Mouse (Mus musculus): ENCODE measurements at regions not wholly inside any gene's neighbourhood (a gene's known extent, or its start where the extent isn't known, plus 50 kb on each side); places are given as distances from the start of the nearest gene placed in this dataset.

DNA sequence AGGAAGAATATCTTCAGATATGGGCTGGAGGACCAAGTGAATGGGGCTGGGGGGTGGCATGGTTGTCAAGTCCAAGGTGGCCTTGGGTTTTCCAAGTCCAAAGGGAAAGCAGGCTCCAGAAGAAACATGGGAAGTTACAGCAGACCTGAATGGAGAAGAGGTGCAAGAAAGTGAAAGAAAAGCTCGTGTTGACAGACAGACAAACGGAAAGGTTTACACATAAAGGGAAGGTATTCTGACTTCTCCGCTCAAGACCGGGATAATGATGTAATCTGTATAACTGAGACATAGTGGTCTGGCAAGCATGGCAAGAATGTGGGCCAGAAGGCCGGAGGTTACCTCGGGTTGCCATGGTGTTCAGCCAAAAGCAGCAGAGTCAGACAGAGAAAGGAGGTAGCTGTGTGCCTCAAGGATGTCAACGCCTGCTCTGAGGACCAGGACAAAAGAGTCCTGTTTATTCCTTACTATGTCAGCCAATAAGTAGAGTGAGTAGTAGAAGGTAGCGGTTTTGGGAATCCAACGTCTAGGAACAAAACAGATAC, 50.8 kb upstream of the Elk3 start:
- in situ Hi-C loops (cut with MboI, MseI): no loop called here

DNA sequence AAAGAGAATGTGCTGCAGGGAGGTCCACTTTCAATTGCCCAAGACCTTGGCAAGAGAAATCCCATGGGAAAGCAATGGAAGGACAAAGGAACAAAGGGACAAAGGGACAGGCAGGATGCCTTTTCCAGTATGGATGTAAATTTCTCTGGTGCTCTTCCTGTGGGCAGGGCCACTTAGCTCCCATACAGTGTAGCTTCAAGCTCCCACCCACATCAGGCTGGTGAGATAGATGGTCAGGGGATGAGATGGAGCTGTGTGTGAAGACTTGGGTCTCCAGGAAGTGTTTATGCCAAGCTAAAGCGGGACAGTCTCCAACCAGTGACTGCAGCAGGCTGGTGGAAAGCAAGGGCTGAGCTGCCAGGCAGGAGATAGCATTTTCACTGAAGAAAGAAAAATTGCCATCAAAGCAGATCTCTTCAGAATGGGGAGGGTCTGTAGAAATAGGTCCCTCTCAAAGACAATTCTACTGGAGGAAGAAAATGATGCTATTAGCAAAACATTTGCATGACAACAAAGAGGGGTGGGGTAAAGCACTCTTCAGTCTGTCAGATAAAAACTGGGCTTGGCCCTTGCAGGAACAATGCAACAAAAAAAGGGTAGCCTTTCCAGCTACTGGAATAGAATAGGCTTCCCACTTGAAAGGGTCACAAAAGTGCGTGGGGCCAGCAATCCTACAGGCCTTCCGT, 53.3 kb upstream of the Elk3 start:
- in situ Hi-C loops (cut with MboI, MseI): no loop called here

DNA sequence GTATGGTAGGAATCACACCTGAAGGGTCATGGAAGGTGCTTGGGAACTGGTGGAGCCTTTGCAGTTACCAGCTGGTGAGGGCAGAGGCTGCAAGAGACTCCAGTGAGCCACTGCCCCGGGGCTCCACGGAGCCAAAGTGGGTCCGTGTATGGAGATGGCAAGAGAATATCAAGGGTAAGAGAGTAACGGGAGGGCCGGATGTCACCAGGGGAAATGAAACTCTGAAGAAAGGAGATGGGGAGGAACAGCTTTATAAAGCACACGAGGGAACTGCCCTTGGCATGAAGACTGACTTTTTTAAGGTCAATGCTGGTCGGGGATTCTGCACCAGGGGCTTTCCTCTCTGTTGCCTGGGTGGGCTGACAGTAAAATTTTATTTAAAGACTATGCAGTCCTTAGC, 53.9 kb upstream of the Elk3 start:
- in situ Hi-C loops (cut with MboI, MseI): no loop called here

DNA sequence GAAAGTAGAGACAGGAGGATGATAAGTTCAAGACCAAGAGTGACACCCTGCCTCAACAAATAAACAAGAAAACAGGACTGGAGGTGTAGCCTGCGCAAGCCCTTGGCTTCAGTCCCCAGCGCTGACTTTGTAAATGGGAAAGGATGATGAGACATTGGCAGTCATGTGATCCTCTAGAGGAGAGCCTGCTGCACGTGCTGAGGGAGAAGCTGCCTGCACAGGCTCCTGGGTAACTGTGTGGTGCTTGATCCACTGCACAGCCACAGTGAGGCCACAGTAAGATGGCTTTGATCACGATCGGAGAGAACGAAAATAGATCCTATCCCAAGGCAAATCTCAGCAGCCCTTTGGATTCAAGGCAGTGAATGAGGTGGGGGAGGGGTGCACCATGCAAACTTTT, 54.4 kb upstream of the Elk3 start:
- in situ Hi-C loops (cut with MboI, MseI): no loop called here

DNA sequence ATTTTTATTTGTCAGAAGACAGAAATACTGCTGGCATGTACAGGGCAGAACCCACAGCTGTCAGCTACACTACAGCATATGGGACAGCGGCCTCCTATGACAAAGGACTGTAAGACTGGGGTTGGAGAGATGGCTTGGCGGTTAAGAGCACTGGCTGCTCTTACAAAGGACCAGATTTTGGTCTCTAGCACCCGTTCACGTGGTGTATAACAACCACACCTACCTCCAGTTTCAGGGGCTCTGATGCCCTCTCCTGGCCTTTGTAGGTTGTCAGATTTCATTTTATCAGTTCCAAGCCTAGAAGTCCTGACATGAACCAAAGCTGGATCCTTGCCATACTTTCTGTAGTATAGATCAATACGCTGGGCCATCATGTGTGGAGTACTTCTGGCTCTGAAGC, 54.9 kb upstream of the Elk3 start:
- in situ Hi-C loops (cut with MboI, MseI): no loop called here

DNA sequence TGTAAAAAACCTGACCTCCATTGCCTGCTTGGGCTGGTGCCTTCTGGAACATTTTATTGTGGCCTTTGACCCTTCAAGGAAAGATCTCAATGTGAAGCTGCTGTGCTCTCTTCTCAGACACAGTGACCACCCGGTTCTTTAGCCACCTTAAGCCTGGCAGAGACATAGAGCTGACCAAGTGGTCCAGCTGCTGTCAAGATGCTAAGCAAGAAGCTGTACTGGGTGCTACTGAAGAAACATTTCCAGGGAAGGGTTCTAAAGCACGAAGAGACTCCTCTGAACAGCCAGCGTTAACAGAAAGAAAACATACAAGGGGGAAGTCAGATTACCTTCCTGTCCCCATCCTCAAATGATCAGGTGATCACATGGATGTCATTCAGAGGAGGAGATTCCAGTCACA, 58.8 kb upstream of the Elk3 start:
- in situ Hi-C loops (cut with MboI, MseI): no loop called here

DNA sequence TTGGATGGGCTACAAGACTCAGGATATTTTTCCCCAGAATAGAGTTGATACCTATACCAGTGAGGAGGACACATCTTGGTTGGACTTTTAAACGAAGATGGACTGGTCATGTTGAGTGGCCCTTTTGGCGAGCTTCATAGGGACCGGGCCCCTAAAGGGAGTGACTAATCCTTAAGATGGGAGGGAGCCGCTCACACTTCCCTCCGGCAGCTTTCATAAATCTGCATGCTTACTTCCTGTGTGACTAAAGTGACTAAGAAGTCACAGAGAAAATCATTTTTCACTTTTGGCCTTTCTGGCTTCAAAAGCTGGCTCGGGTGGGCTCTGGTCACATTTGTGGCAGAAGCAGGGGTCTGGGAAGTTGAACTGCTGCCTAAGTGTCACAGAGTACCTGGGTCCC, 59.4 kb upstream of the Elk3 start:
- in situ Hi-C loops (cut with MboI, MseI): no loop called here

DNA sequence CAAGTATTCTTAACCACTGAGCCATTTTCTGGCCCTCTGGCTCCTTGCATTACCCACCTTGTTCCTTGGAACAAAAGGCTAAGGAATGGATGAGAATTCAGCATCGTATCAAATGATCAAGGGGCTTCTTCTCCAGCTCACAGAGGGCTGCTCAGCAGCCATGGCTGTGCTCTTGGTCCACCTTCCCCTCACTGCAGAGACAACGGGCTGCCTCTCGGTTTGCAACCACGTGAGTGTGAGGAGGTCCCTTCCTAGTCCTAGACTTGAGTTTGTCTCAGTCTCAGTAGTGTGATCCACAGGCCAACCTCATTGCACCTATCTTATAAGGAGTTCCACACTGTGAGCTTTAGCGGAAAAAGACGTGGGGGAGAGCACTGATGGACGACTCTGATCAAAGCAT, 61.3 kb upstream of the Elk3 start:
- in situ Hi-C loops (cut with MboI, MseI): no loop called here

DNA sequence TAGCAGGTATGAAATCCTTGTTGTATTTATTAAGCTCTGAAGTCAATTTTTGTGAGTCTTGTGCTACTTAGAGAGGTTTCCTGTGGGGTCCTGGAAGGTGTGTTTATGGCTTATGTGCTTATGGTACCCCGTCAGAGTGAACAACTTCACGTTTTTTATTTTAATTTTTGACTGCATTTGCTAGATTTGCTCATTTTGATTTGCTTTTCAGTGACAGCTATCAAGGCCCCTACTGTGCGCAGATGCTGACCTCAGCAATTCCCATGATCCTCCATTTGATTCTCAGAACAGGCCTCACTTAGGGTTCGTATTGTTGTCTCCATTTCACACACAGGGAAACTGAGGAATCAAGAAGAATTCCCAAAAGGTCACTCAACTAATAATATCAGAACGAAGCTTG, 62.3 kb upstream of the Elk3 start:
- in situ Hi-C loops (cut with MboI, MseI): no loop called here

DNA sequence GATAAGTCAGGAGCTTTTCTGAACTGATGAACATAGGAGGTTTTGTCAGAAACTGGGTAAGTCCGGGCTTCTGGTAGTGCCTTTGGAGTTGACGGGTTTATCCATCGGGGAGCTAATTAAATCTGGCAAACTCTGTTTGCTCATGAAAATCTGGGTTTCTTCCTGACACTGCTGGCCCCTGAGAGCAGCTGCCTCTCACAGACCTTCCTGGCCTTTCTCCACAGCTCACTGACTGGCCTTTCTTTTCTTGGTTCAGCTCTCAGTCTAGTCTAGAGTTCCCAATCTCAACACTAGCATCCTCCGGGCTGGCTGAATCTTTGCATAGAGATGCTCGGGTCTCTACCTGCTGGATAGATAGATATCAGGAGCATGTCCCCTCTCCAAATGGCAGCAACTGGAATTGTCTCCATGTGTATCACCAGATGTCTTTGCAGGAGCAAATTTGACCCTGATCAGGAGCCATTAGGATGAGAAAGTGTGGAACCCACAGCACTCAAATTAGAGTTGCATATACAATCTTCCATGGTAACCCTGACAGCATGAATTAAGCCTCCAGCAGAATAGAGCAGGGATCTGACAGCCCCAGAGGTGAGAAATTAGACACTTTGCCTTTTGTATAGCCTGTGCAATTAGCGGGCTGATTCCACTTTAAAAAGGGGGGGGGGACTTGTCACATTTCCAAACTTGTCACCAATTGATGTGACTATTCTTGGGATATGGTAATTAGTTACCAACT, 63.2 kb upstream of the Elk3 start:
- in situ Hi-C loops (cut with MboI, MseI): no loop called here

DNA sequence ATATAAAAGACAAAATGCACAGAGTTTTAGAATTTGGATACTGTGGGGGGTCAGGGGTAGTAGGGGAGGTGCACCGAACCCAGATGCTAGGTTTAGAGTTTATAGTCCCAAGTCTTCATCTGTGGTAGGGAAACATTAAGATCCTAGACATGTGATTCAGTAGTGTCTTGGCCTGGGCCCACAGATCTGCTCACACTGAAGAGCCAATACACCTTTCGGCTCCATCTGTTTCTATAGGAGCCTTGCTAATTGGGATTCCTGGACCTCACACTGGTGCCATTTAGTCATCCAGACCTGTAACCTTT, 63.7 kb upstream of the Elk3 start:
- in situ Hi-C loops (cut with MboI, MseI): no loop called here

DNA sequence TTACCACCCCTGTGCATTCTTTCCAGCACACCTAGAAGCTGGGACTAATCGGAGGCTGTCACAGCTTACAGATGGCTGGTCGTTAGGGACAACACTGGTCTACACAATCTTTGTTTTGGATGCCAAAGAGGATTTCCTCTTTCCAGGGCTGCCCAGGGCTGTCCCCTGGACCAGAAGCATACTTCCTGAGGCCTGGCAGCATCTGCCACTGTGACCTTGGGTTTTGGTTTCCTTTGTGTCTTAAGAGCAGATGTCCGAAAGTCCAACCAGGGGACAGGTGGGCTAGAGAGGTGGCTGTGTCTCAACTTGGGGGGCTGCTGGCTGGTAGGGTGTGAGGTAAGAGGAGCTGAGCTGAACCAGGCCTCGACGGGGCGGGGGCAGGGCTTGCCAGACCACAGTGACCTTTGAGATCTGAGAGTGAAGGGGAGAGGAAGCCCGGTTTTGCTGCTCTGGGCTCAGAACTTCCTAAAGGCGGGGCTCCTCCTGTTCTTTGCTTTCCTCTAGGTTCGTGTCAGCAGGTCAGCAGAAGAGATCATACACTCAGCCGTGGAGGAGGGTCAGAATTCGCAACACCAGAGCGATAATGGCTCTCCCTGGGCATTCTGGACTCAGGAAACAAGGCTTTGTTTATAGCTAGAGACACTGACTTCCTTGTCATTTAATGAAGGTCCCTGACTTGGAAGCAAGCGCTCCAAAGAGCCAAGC, 64.2 kb upstream of the Elk3 start:
- in situ Hi-C loops (cut with MboI, MseI): loop anchor here (25.0 kb wide), 1 partner anchor 688 kb away; no protein-coding TSS in a partner anchor

DNA sequence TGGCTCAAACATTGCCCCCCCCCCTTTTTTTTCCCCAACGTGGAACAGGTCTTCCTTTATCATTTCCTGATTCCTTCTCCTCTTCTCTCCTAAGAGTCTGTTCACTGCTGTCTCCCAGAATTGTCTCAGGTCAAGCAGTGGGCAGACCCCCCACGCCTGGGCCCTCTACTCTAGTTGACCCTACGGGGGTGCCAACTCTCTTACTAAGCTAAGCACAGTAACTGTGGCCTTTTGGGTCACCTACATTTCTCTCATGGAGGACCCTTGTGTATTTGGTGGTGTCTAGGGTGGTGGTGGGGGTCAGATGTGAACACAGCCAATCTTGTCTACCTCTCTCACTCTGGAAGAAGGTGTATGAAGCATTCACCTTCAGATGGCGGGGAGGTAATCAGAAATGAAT, 64.8 kb upstream of the Elk3 start:
- in situ Hi-C loops (cut with MboI, MseI): loop anchor here (25.0 kb wide), 1 partner anchor 688 kb away; no protein-coding TSS in a partner anchor

DNA sequence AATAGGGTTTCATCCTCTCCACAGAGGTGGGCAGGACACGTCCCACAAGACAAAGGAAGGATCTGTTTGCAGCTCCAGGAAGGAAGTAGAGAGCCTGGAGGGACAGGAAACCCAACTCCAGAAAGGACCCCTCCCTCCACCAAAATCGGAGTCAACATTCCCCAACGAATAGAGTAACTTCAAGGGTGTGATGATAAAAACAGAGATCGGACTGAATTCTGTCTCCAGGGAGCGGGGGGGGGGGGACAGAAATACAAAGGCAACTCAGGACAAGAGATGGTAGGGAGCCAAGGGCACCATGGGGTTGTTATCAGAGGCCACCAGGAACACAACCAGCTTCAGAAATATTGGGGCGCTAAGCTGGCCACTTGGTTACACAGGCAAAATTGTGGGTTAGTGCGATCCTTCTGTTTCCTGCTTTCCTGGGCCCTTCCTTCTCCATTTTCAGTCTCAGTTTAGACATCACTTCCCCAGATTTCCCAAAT, 65.6 kb upstream of the Elk3 start:
- in situ Hi-C loops (cut with MboI, MseI): loop anchor here (25.0 kb wide), 1 partner anchor 689 kb away; no protein-coding TSS in a partner anchor

DNA sequence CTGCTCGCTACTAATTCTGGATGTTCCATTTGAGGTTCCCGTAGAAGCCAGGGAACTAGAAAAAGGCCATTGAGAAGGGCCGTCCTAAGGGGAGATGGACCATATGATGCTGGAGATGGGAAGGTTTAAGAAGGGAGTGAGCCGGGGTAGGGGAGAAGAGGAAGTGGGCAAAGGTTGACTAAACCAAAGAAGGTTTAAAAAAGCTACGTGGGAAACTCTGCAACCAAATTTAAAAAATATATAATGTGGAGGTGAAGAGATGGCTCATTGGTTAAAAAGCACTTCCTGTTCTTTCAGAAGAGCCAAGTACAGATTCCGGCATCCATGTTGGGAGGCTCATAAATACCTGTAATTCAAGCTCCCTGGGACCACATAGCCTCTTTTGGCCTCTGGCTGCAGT, 63.9 kb upstream of the Lta4h start:
- in situ Hi-C loops (cut with MboI, MseI): loop anchor here (25.0 kb wide), 1 partner anchor 702 kb away; no protein-coding TSS in a partner anchor

DNA sequence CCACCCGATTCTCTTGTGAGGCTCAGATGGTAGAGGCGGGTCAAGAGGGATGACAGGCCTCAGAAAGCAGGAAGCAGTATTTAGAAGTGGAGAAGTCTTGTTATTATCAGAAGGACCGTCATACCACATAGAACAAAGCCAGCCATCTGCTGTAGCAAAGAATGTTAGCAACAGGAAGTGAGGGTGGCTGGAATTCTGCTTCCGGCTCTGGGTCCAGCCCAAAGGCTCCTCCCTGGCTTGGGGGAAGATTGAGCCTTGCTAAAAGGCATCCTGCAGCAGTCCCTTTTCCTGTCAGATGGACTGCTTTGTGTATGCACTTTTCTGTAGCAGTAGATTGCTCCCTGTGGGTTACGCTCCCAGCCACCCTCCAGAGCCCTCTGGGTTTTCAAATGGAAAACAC, 61.9 kb upstream of the Lta4h start:
- in situ Hi-C loops (cut with MboI, MseI): loop anchor here (25.0 kb wide), 1 partner anchor 704 kb away; no protein-coding TSS in a partner anchor

DNA sequence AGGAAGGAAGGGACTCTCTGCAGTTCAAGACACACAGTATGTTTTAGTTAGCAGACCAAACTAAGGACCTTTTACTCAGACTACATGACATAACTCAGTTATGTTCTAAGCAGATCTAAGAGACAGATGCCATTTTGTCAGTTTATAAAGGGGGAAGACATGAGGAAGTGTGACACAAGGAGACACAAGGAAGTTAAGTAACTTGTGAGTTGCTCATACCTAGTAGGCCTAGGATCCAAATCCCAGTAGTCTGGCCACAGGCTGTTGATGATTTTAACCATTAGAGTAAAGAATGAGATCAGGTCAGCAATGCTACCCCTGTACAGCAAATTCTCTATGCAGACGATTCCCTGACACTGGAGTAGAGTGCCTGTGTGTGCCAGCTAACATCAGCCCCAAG, 59.3 kb upstream of the Lta4h start:
- in situ Hi-C loops (cut with MboI, MseI): loop anchor here (25.0 kb wide), 1 partner anchor 707 kb away; no protein-coding TSS in a partner anchor

DNA sequence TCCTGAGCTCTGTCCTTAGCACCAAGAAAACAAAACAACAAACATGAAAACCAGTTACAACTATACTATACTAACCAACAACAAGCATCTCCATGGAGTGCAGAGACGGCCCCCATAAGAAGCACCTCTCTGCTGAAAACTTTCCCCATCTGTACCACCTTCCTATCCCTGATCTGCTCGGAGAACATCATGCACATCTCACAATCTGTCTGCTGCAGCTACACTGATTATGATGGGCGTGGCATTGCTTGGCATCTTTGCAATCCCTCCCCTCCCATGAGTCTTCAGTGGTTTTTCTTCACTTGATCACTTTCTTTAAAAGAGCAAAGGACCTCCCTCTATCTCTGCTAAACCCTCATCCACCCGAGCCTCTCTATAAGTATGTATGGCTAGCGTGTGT, 55.5 kb upstream of the Lta4h start:
- in situ Hi-C loops (cut with MboI, MseI): loop anchor here (25.0 kb wide), 1 partner anchor 710 kb away; no protein-coding TSS in a partner anchor

DNA sequence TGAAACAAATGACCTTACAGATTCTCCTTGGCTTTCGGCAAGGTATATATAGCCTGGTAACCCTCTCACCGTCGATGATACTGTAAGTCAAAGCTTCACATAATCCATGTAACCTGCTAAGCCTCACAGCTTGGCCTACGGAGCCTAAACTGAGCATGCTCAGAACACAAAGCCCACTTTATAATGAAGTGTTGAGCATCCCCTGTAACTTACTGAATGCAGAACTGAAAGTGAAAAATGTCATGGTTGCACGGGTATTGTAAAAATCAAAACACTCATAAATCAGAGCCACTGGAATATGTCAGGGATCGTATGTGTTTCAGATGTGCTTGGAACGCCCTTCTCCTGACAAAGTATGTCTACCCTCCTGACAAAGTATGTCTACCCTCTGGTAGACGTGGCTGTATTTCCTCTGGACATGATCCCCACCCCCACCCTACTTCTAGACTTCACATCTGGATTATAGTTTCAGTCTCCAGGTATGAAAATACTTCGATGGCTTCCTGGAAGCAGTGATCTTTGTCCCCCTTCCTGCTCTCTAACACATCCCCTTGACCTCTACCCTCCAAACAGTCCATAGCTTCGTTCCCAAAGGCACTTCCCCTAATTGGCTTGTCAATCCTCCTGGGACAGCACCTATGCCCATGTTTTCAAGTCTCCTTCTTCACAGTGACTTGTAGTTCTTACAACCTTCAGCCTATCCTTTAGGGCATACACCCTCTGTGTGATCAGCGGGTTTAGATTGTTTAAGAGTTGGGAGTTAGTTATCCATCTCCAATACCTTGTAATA, 54.5 kb upstream of the Lta4h start:
- in situ Hi-C loops (cut with MboI, MseI): loop anchor here (25.0 kb wide), 1 partner anchor 711 kb away; no protein-coding TSS in a partner anchor

DNA sequence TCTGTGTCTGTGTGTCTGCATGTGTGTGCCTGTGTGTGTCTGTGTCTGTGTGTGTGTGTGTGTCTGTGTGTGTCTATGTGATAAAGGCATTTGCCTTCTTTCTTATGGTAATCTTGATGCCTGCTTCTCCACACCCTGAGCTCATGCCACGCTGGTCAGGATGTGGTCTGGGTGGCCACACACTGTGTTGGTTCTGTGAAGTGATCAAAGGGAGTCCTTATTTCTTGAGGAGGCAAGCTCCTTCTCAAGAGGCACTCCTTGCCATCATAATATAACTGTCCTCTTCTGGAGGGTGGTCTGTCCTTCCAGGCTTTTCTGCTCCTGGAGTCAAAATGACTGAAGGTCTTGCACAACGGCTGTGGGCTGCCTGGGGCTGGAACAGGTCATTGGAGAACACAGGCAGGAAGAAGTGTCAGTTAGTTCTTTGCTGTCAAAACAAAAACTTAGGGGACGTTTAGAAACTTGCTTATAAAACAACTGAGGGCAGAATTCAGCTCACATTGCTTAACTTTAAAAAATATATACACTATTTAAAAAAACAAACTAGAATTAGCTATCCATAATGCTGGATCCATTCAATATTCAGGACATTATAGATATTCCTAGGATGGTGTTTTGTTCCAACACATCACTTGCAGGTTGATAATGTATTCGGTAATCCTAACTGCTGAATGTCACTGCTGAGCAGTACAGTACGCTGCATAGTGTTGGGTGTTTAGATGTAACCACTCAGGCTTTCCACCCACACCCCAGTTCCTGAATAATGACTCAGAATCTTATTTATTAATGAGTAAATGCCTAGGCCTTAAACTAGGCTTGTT, 50.3 kb upstream of the Lta4h start:
- in situ Hi-C loops (cut with MboI, MseI): no loop called here

Measured in T-helper 1 cell (primary cell).